In the genomic region with DNA sequence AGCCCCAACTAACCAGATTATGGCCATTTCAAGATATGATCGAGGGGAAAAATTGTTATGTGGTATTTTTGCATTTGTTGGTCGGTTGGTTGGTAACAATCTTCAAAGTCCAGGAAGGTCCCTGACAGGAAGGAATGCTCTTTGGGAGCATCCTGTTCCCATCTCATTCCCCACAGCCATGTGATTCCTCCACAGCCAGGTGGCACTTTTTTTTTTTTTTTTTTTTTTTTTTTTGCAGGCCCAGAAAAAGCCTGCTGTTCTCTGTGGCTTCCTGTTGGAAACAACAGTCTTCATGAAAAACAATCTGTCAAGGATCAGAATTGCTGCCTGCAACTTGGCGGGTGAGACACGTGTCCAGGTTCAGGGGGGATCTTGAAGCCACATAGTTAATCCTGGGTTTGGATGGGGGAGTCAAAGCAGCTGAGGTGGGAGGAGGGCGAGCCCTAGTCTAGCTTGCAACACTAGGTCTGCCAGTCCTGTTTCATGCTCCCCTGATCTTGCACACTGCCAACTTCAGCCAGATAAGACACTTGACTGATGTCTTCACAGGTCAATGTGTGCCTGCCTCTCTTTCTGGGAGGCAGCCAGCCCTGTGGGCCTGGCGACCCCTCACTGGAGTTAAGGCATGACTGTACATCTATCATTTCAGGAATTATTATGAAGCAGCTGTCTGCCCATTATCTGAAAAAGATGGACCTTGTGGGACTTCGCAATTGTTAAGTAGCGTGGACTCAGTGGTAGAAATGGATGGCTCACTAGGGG, we compare ENCODE assay signal across 9 mouse cellular contexts. TPM values are rescaled to one million over a fixed set of nuclear protein-coding genes. Genes with fewer than 3 reads are reported as not detected.
DNase-seq lines count a peak whose midpoint lies in the region; ATAC-seq and TF ChIP-seq lines count a peak whose summit lies in the region.
"Had no signal": no experiment of that assay in that cellular context is flagged by ENCODE, and none has a peak within 500 bp of the region (broad histone marks: within the 10 kb centered on the region; RNA-seq: fewer than 3 reads in every experiment).

No protein-coding gene starts in this region.

- no peak overlapping the region for H3K9ac ChIP-seq in heart, adult 2 months (ENCODE audit: low read depth, low read length)
- no peak overlapping the region for H3K9ac ChIP-seq in intestine, embryonic 16.5 days (ENCODE audit: low read depth, low read length)
- H3K9ac ChIP-seq in stomach, postnatal 0 days (ENCODE audit: low read length): peak overlapping the region; percentile 5

- ATAC-seq in intestine, embryonic 16.5 days: 0 out of 2 replicates have a peak, but pooled peaks have one; percentile 1
- ATAC-seq in stomach, postnatal 0 days (ENCODE audit: low FRiP score, low TSS enrichment): peak; percentile 2; the same call in 1 of the 2 replicates

- no peak overlapping the region for H3K27ac ChIP-seq in heart, adult 2 months
- peak overlapping the region; percentile 64 for H3K27ac ChIP-seq in bone marrow, adult 2 months (ENCODE audit: control insufficient read depth, insufficient read depth, low read depth, low read length, poor library complexity)
- no peak overlapping the region for H3K27ac ChIP-seq in intestine, embryonic 16.5 days (ENCODE audit: low read length)
- peak overlapping the region; percentile 13; the same call in 1 of the 2 replicates for H3K27ac ChIP-seq in stomach, postnatal 0 days (replicated peaks)

- H3K27me3 ChIP-seq in heart, adult 2 months (ENCODE audit: control insufficient read depth, insufficient read depth, low read length): no peaks in the 10 kb centered on the region
- H3K27me3 ChIP-seq in intestine, embryonic 16.5 days (replicated peaks; ENCODE audit: control insufficient read depth, insufficient read depth, low read length): no peaks in the 10 kb centered on the region
- no peaks in the 10 kb centered on the region for H3K27me3 ChIP-seq in stomach, postnatal 0 days (ENCODE audit: control insufficient read depth, insufficient read depth, low read length)

- no peak for TF ChIP-seq POLR2A in heart, adult 2 months (IDR thresholded peaks at IDR 0.05; ENCODE audit: insufficient read depth, low read depth, low read length)
- no peak for TF ChIP-seq POLR2A in bone marrow, adult 2 months (IDR thresholded peaks at IDR 0.05; ENCODE audit: borderline replicate concordance, control insufficient read depth, low read depth, low read length)

- intact Hi-C loops in heart, adult 2 months (cut with DNase I): no loop called here
- intact Hi-C loops in heart, postnatal 25 days (cut with DNase I): no loop called here
- intact Hi-C loops in gastrocnemius, postnatal 36 days (cut with DNase I): no loop called here

- peak; percentile 57 to 67 for DNase-seq in heart, adult 2 months
- DNase-seq in heart, postnatal 25 days (ENCODE audit: low spot score): no peak
- peak; percentile 50 for DNase-seq in 3T3-L1 (ENCODE audit: low read depth, low spot score)
- no peak for DNase-seq in stomach, postnatal 0 days (ENCODE audit: low spot score)
- no peak for DNase-seq in spleen, postnatal 10 days (ENCODE audit: low spot score in 2 of 2)
- DNase-seq in gastrocnemius, postnatal 36 days: no peak

- 53% methylated on average over 8 of the region's 8 CpGs for WGBS in heart, adult 2 months
- 40% methylated on average over 8 of the region's 8 CpGs for WGBS in bone marrow, adult 2 months
- 72% methylated on average over 8 of the region's 8 CpGs for WGBS in intestine, embryonic 16.5 days
- 60% methylated on average over 8 of the region's 8 CpGs for WGBS in stomach, postnatal 0 days

- no peak overlapping the region for H3K4me2 ChIP-seq in intestine, embryonic 16.5 days (ENCODE audit: low read depth, low read length)
- H3K4me2 ChIP-seq in stomach, postnatal 0 days (replicated peaks; ENCODE audit: low read depth): no peak overlapping the region

- no peaks in the 10 kb centered on the region for H3K36me3 ChIP-seq in heart, adult 2 months (ENCODE audit: control insufficient read depth, insufficient read depth, low read length)
- H3K36me3 ChIP-seq in intestine, embryonic 16.5 days (ENCODE audit: control insufficient read depth, insufficient read depth, low read length): peaks cover 34% of the 10 kb centered on the region
- peaks cover 45% of the 10 kb centered on the region for H3K36me3 ChIP-seq in stomach, postnatal 0 days (ENCODE audit: control insufficient read depth, insufficient read depth, low read length)

- H3K4me1 ChIP-seq in heart, adult 2 months (ENCODE audit: control insufficient read depth, insufficient read depth, low read length): peaks cover 3% of the 10 kb centered on the region
- H3K4me1 ChIP-seq in bone marrow, adult 2 months (ENCODE audit: control insufficient read depth, insufficient read depth, low read length): peaks cover 21% of the 10 kb centered on the region
- 0 out of 2 replicates have a peak, but pooled peaks cover 10% of the 10 kb centered on the region for H3K4me1 ChIP-seq in intestine, embryonic 16.5 days (ENCODE audit: control insufficient read depth, insufficient read depth, low read length)
- peaks cover 21% of the 10 kb centered on the region for H3K4me1 ChIP-seq in stomach, postnatal 0 days (replicated peaks; ENCODE audit: control insufficient read depth, insufficient read depth)

- H3K9me3 ChIP-seq in intestine, embryonic 16.5 days (ENCODE audit: control insufficient read depth, low read length): peaks cover 10% of the 10 kb centered on the region; the same call in 1 of the 2 replicates
- peaks cover 15% of the 10 kb centered on the region for H3K9me3 ChIP-seq in stomach, postnatal 0 days (ENCODE audit: control insufficient read depth, low read length)

- no peak for TF ChIP-seq CTCF in heart, adult 2 months (IDR thresholded peaks at IDR 0.05)
- TF ChIP-seq CTCF in bone marrow, adult 2 months (IDR thresholded peaks at IDR 0.05; ENCODE audit: control insufficient read depth, insufficient read depth, low read length): no peak
- no peak for TF ChIP-seq CTCF in stomach, postnatal 0 days (IDR thresholded peaks at IDR 0.05; ENCODE audit: low read depth)

- no peak for TF ChIP-seq EP300 in heart, adult 2 months (IDR thresholded peaks at IDR 0.05; ENCODE audit: insufficient read depth, low read depth, low read length)
- TF ChIP-seq EP300 in stomach, postnatal 0 days (optimal IDR thresholded peaks at IDR 0.05): no peak

- H3K4me3 ChIP-seq in heart, adult 2 months: no peak overlapping the region
- H3K4me3 ChIP-seq in bone marrow, adult 2 months (replicated peaks; ENCODE audit: control insufficient read depth, low read depth, low read length): no peak overlapping the region
- H3K4me3 ChIP-seq in intestine, embryonic 16.5 days (ENCODE audit: low read length): no peak overlapping the region
- no peak overlapping the region for H3K4me3 ChIP-seq in stomach, postnatal 0 days (ENCODE audit: low read depth, low read length)

- no peaks in the 10 kb centered on the region for H3K79me2 ChIP-seq in heart, adult 2 months (replicated peaks; ENCODE audit: control insufficient read depth, insufficient read depth, low read length)

RNA-seq across cellular contexts. Expression of gene Hjurp, which starts 18.4 kb away (rescaled TPM):
- 10 to 100 TPM in 1 of 2 experiments, 1 to 10 TPM in 1; 8.7 to 11.5 TPM for total RNA-seq in heart, adult 2 months (2021)
- polyA plus RNA-seq in heart, adult 2 months (2012; rRNA removed): 12.7 and 23.9 TPM in 2 replicates
- 10 to 100 TPM; 14.5 to 14.6 TPM for total RNA-seq in heart, postnatal 25 days (2021)
- polyA plus RNA-seq in bone marrow, adult 2 months (2011; ENCODE audit: insufficient read depth, insufficient read length, low replicate concordance, missing spikeins): 66.8 and 135 TPM in 2 replicates
- polyA plus RNA-seq in intestine, embryonic 16.5 days (2015; fragmentation: Nextera tagmentation; extraction: Ambion mirVana): 135 and 141 TPM in 2 replicates
- 30.0 and 34.1 TPM in 2 replicates for polyA plus RNA-seq in stomach, postnatal 0 days (2015; fragmentation: Nextera tagmentation; extraction: Ambion mirVana)
- 1 to 10 TPM; 7.3 to 8.1 TPM for total RNA-seq in gastrocnemius, postnatal 36 days (2021)

RNA-seq across cellular contexts. Expression of gene Trpm8, which starts 18.4 kb away (rescaled TPM):
- not detected for total RNA-seq in heart, adult 2 months (2021)
- polyA plus RNA-seq in heart, adult 2 months (2012; rRNA removed): not detected in 2 replicates
- not detected for total RNA-seq in heart, postnatal 25 days (2021)
- not detected in 2 replicates for polyA plus RNA-seq in bone marrow, adult 2 months (2011; ENCODE audit: insufficient read depth, insufficient read length, low replicate concordance, missing spikeins)
- not detected in 2 replicates for polyA plus RNA-seq in intestine, embryonic 16.5 days (2015; fragmentation: Nextera tagmentation; extraction: Ambion mirVana)
- polyA plus RNA-seq in stomach, postnatal 0 days (2015; fragmentation: Nextera tagmentation; extraction: Ambion mirVana): 0.02 and 0.06 TPM in 2 replicates
- not detected for total RNA-seq in gastrocnemius, postnatal 36 days (2021)
- polyA plus RNA-seq: large intestine, adult 2 months had no signal

RNA-seq across cellular contexts. Expression of gene Mroh2a, which starts 32.3 kb away (rescaled TPM):
- under 1 TPM in 1 of 2 experiments, not detected in 1; 0.13 TPM for total RNA-seq in heart, adult 2 months (2021)
- 0.06 TPM in 2 replicates for polyA plus RNA-seq in heart, adult 2 months (2012; rRNA removed)
- under 1 TPM; 0.28 to 0.42 TPM for total RNA-seq in heart, postnatal 25 days (2021)
- 3.9 and 4.5 TPM in 2 replicates for polyA plus RNA-seq in bone marrow, adult 2 months (2011; ENCODE audit: insufficient read depth, insufficient read length, low replicate concordance, missing spikeins)
- 0.76 and 0.88 TPM in 2 replicates for polyA plus RNA-seq in intestine, embryonic 16.5 days (2015; fragmentation: Nextera tagmentation; extraction: Ambion mirVana)
- 0.54 and 0.84 TPM in 2 replicates for polyA plus RNA-seq in stomach, postnatal 0 days (2015; fragmentation: Nextera tagmentation; extraction: Ambion mirVana)
- total RNA-seq in gastrocnemius, postnatal 36 days (2021): not detected

RNA-seq across cellular contexts. Expression of gene Ugt1a1, which starts 47.3 kb away (rescaled TPM):
- total RNA-seq in heart, adult 2 months (2021): not detected
- 0.32 TPM in 1 of 2 replicates, not detected in the other for polyA plus RNA-seq in heart, adult 2 months (2012; rRNA removed)
- not detected for total RNA-seq in heart, postnatal 25 days (2021)
- polyA plus RNA-seq in bone marrow, adult 2 months (2011; ENCODE audit: insufficient read depth, insufficient read length, low replicate concordance, missing spikeins): 1.8 TPM in 1 of 2 replicates, not detected in the other
- 55.9 and 79.1 TPM in 2 replicates for polyA plus RNA-seq in intestine, embryonic 16.5 days (2015; fragmentation: Nextera tagmentation; extraction: Ambion mirVana)
- polyA plus RNA-seq in stomach, postnatal 0 days (2015; fragmentation: Nextera tagmentation; extraction: Ambion mirVana): 23.6 and 24.8 TPM in 2 replicates
- not detected for total RNA-seq in gastrocnemius, postnatal 36 days (2021)

RNA-seq across cellular contexts. Expression of gene Dnajb3, which starts 53.5 kb away (rescaled TPM):
- total RNA-seq in heart, adult 2 months (2021): under 1 TPM in 1 of 2 experiments, not detected in 1; 0.23 TPM
- 0.53 and 0.66 TPM in 2 replicates for polyA plus RNA-seq in heart, adult 2 months (2012; rRNA removed)
- total RNA-seq in heart, postnatal 25 days (2021): under 1 TPM; 0.42 TPM
- 10.2 and 12.8 TPM in 2 replicates for polyA plus RNA-seq in bone marrow, adult 2 months (2011; ENCODE audit: insufficient read depth, insufficient read length, low replicate concordance, missing spikeins)
- 5.7 and 8.0 TPM in 2 replicates for polyA plus RNA-seq in intestine, embryonic 16.5 days (2015; fragmentation: Nextera tagmentation; extraction: Ambion mirVana)
- polyA plus RNA-seq in stomach, postnatal 0 days (2015; fragmentation: Nextera tagmentation; extraction: Ambion mirVana): 7.2 and 8.2 TPM in 2 replicates
- total RNA-seq in gastrocnemius, postnatal 36 days (2021): not detected

Comparison
In these comparisons a context has a peak if more than half of its experiments do, and no peak if none do; other contexts are left out.
1. DNase-seq: peak in heart, adult 2 months (2 of 2) and 3T3-L1 (single experiment); none in heart, postnatal 25 days (single experiment), stomach, postnatal 0 days (single experiment), spleen, postnatal 10 days (0 of 2) and gastrocnemius, postnatal 36 days (0 of 2).
2. H3K27ac ChIP-seq: peak in bone marrow, adult 2 months (single experiment) and stomach, postnatal 0 days (single experiment); none in heart, adult 2 months (single experiment) and intestine, embryonic 16.5 days (single experiment).